Mouse (Mus musculus): Measurements from ENCODE around the gene Prss27.

Prss27 gene

GRCm38 (mm10) chr17:24037844-24038243 is at the start of gene Prss27:
Prss27 (plus strand) TSS chr17:24038144.
- no peak for DNase-seq (ENCODE audit: low spot score)

DNA sequence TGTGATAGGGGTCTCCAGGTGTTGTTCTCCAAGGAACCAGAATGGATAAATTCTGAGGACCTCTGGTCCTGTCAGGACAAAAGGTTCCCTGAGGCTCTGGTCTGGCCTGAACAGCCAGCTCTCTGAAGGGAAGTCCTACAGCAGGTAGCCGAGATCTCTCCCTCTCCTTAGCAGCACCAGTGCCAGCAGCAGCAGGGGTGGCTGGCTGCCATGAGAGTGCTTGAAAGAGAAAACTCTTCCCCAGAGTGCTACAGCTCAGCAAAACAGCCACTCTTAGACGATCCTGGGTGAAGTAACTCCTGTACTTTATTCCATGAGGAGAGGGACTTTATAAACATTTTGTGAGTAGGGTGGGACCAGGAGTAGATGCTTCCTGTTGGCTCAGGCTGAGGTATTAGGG is 48.1 kb upstream of the Prss27 start:
- no peak for DNase-seq (ENCODE audit: low spot score)

DNA sequence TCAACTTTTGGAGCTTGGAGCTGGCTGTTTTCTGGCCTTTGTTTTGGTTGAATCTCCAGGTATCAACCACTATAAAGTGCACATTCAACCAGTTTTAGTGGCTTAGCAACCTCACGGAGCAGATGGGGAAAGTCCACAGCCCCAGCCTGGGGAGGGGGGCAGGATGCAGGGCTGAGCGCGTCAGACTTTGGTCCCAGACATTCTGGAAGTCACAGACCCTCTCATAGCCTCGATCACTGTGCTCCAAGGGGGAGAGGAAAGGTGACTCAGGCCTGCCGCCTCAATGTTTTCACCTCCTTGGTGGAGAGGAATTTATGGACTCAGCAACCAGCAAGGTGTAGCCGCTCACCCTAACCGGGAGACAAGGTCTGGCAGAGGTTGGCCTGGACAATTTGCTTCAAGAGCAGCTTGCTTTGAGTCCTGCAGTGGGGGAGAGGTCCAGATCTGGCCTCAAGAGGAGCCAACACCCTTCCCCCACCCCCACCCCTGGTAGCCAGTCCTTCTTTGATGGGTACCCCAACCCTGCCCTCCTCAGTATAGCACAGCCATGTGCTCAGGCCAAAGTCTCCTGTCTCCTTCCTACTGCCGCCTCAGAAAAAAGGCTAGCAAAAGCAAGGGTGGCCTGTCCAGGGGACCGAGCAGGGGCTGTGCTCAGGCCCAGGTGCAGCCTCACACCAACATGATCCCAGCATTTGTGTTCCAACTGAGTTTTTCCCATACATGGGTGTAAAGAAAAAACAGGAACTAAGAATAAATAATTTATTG is 45.0 kb upstream of the Prss27 start:
- DNase-seq (ENCODE audit: low spot score) = no peak

DNA sequence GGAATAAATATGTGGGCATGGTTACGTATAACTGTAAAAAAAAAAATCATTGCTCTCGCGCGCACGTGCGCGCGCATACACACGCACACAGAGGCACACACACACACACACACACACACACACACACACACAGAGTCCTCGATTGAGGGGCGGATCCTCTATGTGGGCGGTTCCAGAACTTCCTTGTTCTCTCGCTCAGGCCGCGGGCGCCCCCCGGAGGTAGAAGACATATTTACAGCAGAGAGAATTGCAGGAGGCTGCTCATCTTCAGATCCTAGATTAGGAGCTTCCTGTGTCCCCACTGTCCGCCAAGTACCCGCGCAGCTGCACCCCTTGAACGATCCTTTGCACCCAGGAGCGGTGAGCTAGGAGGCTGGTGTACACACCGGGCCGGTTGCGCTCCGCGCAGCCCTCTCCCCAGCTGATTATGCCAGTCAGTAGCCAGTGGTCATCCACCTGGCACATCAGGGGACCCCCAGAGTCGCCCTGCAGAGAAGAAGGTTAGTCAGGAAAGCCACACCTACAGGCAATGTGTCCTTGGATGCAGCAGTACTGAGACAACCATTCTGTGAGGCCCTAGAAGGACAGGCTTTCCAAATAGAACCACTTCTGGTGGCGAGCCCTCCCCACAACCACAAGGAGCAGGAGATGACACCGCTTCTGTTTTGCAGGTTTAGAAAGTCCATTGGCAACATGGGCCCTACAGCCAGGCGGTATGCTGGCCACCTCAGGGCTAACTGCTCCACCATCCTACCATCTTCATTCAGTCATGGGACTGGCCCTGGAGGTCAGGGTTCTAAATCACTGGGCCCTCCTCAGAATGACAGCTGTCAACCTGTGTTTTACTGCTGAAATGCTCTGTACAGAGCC is 44.1 kb upstream of the Prss27 start:
- peak; percentile 94 for DNase-seq (ENCODE audit: low spot score)

GRCm38 (mm10) chr17:23994667-23995066 is 43.3 kb upstream of the Prss27 start:
- no peak for DNase-seq (ENCODE audit: low spot score)

- DNase-seq (ENCODE audit: low spot score) = no peak
Observed at GRCm38 (mm10) chr17:23995421-23995820, 42.5 kb upstream of the Prss27 start.

- peak; percentile 67 for DNase-seq (ENCODE audit: low spot score)
Observed at GRCm38 (mm10) chr17:23997901-23998300, 40.0 kb upstream of the Prss27 start, which contains the start of gene Prss22. Prss22 (minus strand) TSS chr17:23998100.

GRCm38 (mm10) chr17:23998383-23998782 is 39.6 kb upstream of the Prss27 start:
- peak; percentile 45 for DNase-seq (ENCODE audit: low spot score)

DNA sequence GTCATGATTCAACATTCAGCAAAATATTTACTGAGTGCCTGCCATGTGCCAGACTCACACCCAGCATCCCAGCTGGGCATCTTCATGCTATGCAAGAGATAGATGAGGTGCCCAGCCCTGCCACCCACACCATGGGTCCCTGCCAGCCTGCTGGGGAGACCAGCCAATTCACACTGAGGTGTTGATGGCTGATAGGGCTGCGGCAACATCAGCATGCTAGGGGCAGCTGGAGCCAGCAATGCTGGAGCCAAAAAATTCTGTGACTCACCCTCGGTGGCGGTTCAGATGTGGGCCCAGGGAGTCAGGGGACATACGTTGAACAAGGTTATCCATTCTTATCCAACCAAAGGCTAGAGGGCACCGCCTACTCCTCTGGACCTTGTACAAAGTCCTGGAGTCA is 37.5 kb upstream of the Prss27 start:
- no peak for DNase-seq (ENCODE audit: low spot score)

DNA sequence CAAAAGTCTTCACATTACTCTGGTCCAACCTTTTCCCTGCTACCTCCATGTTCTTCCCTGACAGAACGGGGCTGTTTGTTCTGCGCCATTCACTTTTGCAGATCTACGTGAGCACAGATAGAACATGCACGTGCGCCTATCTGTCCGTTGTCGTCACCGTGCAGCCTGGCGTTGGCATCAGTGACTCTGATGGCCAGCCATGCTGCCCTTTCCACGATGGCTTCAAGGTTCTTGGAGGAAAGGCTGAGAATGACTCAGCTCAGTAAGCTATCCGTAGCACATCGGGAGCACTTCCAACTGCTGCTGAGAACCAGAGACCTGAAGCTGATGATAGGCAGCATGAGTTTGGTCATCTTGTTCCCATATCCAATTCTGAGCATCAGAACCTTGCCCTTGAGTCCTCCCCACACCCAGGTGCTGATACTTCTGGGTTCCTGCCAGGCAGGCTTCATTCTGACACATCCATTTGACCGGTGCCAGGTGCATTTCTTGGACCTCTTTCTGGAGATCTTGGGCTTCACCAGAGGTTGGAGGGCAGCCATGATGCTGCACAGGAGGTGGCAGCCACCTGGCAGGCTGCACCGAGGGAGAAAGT is 33.8 kb upstream of the Prss27 start:
- no peak for DNase-seq (ENCODE audit: low spot score)

DNA sequence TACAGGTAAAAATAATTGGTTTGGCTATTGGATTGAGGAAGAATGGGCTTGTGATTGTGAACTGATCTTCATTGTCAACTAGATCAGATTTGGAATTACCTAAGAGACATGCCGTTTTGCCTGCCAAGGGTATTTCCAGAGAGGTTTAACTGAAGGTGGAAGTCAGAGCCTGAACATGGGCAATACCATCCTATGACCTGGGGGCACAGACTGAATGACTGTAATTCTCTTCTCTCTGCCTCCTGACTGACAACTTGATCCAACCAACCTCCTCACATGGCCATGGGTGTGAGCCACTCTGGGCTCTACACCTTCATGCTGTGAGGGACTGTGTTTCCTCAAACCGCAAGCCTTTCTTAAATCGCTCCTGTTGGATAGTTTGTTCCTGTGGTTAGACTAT is 32.9 kb upstream of the Prss27 start:
- no peak for DNase-seq (ENCODE audit: low spot score)

DNA sequence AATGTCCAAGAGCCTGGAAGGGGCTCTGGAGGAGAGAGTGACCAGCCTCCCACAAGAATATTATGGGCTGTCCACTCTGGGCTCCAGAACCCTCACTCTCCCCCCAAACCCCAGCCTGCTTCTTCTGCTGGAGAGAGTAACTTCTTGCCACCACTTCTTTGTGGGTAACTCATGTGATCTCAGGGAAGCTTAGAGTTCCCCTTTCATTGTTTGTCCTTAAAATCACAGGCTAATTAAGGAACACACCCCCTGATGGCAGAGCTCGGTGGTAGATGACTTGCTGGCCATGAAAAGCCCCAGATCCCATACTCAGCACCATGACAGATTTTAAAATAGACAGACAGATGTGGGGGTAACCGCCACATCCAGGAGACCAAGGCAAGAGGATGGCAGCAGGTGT is 31.0 kb upstream of the Prss27 start:
- no peak for DNase-seq (ENCODE audit: low spot score)

- DNase-seq (ENCODE audit: low spot score) = no peak
Observed at GRCm38 (mm10) chr17:24007391-24007790, 30.6 kb upstream of the Prss27 start.

GRCm38 (mm10) chr17:24008105-24008504 is 29.8 kb upstream of the Prss27 start:
- DNase-seq (ENCODE audit: low spot score) = no peak

DNA sequence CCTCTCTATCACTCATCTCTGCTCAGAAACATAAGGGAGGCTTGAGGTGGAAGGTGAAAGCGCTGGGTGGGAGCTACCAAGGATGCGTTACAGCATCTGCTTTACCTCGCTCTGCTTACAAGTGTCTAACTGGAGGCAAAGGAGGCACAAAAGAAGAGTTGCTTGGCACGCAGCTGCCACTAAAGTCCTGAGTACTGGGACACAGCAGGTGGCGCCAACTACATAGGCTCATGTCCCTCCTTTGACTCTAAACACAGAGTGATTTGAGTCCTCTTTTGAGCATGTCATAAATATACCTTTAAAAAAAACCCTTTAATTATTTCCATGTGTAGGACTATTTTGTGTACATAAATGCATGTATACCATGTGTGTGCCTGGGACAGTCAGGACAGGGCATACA is 28.3 kb upstream of the Prss27 start:
- no peak for DNase-seq (ENCODE audit: low spot score)

DNA sequence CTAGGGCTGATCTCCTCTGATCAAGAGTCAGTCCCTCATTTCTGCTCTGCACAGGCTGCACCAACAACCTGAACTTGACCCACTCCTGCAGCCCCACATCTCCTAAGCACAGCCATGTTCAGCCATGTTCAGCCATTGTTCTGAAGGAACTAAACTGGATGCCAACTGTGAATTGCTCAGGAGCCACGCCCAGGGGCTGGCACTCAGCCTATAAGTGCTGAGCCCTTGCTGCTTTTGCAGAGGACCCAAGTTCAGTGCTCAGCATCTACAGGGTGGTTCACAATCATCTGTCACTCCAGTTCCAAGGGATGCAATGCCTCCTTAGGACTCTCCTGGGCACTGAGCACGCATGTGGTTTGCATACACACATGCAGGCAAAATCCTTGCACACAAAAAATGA is 25.0 kb upstream of the Prss27 start:
- no peak for DNase-seq (ENCODE audit: low spot score)

DNA sequence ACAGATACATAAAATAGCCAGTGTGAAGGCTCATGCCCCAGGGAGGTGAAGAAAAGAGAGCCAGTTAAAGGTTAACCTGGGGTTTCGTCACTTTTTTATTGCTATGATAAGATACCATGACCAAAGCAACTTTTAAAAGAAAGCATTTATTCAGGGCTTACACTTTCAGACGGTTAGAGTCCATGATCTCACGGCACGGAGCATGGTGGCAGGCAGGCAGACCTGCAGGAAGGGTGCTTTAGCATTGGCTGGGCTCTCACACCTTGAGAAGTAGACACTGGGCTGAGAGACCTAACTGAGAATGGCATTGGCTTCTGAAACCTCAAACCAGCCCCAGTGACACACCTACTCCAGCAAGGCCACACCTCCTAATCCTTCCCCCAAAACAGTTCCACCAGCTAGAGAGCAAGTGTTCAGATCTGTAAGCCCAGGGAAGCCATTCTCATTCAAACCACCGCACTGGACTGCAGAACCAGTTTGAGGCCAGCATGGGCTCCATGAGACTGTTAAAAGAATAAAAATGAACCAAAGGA is 23.4 kb upstream of the Prss27 start:
- DNase-seq (ENCODE audit: low spot score) = no peak

DNA sequence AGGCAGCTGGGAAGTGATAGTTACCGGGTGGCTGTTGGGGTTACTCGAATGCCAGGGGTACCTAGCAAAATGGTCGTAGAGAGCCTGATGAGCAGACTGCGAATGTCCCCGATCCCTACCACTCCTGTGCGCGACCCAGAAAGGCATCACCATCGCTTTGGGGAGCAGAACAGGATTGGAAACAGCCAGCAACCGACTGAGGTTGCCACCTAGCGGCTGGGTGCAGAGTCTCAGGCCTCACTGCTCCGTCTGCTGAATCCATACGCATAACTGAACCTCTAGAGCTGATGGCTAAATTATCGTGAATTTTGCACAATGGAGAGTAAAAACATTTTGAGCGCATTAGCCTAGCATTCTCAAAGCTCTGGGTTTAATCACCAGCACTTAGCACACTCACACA is 22.2 kb upstream of the Prss27 start:
- no peak for DNase-seq (ENCODE audit: low spot score)

DNA sequence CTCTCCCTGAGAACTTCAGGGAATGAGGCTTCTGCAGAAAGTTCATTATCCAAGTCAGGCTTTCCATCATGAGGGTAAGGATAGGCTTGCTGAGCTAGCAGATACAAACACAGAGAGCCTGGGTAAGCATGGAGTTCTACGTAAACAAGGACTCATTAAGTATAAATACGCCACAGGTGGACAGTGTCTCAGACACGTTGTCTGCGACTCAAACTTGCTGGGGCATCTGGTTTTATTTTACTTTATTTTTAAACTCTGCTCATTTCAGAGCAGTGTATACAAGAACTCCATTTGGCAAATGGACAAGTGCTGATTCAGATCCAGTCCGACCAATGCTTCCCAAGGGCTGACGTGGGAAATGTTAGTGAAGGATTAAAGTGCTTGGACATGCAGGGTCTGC is 17.2 kb upstream of the Prss27 start:
- no peak for DNase-seq (ENCODE audit: low spot score)

- DNase-seq (ENCODE audit: low spot score) = no peak
Observed at GRCm38 (mm10) chr17:24021375-24022199, 16.4 kb upstream of the Prss27 start.

DNA sequence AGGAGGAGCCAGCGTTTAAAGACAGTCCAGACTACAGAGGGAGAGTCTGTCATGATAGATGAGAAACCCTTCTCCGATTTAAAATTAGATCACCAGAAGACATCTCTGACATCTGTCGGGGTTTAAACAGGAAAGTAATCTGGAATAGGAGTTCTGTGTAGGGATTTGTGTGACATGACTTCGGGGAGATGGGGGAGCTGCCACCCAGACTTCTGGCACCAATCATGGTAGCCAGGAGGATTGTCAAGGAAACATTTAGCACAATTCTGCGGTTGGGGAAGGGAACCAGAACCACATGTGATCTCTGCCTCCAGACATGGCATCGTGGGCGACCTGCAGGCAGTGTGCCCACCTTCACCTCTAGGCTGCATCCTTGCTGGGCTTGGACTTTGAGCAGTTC is 8.5 kb upstream of the Prss27 start:
- DNase-seq (ENCODE audit: low spot score) = no peak

GRCm38 (mm10) chr17:24030551-24030950 is 7.4 kb upstream of the Prss27 start:
- DNase-seq (ENCODE audit: low spot score) = no peak

Measured in urinary bladder, postnatal 25 days (tissue).